Mouse (Mus musculus) layer of hippocampus, postnatal 36 days (tissue): ENCODE measurements around the gene Nav3. TPM values are rescaled to one million over a fixed set of nuclear protein-coding genes. Genes with fewer than 3 reads are reported as not detected.

Experiments
- DNase-seq, 2 experiments: peaks; one replicate each; pipeline ENCODE4 v3.0.0; 2022
- total RNA-seq, 2 experiments: library from RNA; stranded (reverse); gene quantifications; 2 replicates each; pipeline ENCODE4 v1.2.3; 2021

Nav3 gene
- total RNA-seq, 2 experiments from 2014 or later = 78.4 to 96.7 TPM

DNA sequence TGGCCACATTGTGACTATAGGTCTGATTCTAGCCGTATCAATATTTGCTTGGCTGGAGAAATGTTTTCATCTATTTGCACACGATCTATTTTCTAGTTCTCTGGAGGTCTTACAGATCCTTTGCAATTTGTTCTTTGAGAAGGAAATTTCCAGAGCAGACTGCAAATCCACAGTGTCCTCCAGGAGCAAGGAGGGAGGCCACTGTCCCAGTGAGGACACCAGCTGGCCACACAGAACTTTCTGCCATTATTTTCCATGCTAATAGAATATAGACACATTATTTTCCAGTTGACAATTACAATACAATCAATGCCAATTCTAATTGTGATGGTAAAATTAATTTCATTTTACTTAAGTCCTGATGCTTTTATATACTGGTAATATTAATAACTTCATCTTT lies 783.1 kb downstream of the Nav3 start:
- DNase-seq = no peak

DNA sequence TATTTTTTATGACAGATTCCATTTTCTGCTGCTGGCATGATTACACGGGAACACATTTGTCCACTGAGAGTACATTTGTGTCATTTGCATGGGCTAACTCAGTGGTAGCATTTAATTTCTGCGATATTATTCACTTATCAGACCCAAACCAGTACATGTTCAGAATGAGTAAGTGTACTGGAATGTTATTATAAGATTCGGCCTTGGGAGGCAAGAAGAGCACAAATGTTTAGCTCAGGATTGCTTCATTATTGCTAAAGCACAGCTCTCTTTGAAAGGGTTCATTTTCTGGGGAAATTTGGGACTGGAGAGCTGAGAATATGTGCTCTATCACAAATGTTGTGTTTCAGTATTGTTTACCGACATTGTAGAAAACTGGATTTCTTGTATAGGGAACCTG lies 788.6 kb downstream of the Nav3 start:
- no peak for DNase-seq

DNA sequence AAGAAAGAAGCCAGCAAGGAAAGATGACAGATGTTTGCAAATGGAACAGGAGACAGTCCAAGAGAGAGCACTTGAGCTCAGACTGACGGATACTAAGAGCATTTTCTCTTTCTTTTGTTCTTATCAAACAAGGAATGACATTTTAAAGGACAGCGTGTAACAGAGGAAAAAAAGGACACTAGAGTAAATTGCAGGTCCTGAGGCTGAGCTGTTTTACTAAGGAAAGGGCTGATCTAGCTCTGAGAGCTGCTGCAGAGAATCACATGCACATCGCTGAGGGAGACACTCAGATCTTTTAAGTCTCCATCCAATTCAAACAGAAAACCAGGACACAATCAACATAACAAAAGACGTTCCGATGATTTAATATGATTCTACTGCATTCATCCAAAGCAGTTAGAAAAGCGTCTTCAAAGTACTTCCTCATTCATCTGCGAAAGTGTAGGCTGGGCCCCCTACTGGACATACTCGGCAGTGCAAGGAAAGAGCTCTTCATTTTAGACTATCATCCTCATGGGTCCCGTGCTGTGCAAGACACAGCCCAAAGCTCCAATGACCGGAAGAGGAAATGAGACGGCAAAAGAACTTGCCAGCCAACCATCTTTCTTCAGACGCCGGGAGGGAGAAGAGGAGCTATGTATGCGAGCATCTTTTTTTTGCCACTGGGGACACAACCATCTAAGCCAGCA lies 791.2 kb downstream of the Nav3 start:
- peak; percentile 76 to 77 for DNase-seq

DNA sequence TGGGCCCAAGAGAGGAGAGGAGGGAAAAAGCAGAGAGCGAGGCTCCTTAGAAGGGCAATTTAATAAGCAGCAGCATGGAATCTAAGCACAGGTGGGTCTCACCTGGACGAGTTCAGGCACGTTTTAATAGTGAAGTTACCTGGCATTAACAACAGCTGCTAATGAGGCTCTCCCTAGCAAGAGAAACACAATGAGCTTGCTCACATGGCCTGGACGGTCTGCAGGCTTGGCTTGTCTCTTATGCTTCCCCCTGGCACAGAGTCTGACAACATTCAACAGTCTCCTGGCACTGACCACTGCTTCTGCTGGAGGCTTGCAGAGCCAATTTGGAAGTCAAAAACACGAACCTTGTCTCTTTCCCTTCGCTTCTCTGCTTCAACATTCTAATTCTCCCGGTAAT lies 804.5 kb downstream of the Nav3 start:
- DNase-seq = no peak

DNA sequence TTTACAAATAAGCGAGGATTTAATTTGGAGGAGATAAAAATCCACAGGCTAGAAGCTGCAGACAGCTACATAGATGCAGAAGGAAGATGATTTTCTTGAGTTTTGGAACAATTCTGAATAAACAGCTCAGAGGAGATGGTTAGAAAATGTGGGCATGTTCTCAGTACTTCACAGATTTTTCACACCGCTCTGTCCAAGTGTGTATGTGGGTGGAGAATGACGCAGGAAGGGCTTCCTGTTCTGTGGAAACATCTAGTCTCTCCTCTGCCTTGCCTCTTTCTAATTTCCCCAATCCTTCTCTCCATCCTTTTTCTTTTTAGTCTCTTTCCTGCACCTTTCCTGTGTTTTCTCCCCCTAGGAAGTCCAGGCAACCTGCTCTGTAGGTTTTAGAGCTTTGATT lies 812.4 kb downstream of the Nav3 start:
- DNase-seq = peak in 1 of 2 experiments; percentile 27

DNA sequence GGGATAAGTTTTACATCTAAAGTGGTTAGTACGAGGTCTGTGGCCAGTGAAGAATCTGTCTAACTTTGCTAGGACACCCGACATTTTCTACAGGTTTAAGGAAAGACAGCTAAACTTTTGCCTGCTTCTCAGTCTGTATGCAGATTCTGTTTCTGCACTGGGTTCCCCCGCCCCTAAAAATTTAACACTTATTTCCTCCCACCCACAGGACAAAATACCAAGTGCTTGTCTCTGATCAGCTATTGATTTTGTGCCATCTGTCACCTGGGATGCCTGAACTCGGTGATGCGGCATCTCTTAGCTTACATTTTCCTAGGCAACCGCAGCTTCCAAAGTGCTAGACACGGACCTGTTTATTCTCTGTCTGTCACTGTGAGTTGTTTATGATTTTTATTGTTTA lies 814.2 kb downstream of the Nav3 start:
- DNase-seq = peak; percentile 24 to 39

DNA sequence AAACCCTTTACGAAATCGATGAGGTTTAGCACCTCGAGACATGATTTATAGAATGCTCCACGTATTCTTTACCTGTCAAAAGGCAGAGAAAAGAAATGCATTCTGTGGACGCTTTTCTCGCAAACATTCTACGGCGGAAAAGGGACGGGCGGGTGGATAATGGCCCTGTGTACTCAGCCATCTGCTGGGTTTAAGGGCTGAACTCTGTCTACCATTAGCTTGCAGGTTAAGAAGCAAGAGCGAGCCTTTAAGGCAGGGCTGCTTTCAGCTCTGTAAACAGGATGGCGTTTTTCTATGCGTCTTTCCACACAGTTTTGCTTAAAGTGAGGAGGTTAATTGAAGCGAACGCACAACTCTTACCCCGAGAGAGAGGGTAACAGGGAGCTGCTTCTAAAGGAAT lies 818.3 kb downstream of the Nav3 start:
- no peak for DNase-seq
